Mouse (Mus musculus) 416B (cell line): ENCODE data around the gene Bckdha.

ENCODE experiments used
- DNase-seq: peaks from one replicate; pipeline ENCODE4 v3.0.0; 2011; ENCODE audit warnings: low read depth

The Bckdha gene

GRCm38 (mm10) chr7:25681341-25682231 lies 22.8 kb upstream of the Bckdha start:
- DNase-seq: peak; percentile 79

DNA sequence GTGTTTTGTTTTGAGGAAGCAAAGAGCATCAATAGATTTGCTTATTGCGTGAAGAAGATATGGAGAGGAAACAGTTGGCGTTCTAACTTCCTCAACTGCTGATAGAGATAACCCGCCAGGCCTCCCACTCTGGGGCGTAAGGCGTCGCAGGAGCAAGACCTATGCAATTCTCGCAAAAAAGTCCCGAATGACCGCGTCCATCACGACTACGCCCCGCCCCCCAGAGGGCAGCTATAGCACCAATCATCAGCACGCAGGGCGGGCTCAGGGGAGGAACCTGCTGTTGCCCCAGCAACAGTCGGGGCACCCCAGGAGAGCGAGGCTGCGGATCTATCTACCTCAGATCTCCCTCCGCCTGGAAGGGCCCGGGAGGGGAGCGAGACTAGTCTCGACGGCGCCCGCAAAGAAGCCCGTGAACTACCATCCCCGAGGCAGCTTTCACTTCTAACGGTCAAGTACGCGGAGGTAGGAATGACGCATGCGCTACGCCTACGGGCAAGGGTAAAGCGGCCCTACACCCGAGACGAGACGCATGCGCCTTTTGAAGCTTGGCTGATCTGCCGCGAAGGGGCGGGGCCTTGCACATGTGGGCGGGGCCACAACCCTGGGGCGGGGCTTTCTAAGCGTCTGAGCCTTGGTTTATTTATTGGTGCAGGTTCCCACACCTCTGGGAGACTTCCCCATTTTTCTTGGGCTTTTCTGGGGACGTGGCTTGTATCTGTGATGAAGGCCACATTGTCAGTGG lies 21.9 kb upstream of the Bckdha start, which contains the start of gene B9d2:
B9d2 (plus strand) TSS at position 267 of the 745 bp plus-strand sequence.
- DNase-seq: peak; percentile 100

- no peak for DNase-seq
These were observed 21.2 kb upstream of the Bckdha start for GRCm38 (mm10) chr7:25679971-25680370.

DNA sequence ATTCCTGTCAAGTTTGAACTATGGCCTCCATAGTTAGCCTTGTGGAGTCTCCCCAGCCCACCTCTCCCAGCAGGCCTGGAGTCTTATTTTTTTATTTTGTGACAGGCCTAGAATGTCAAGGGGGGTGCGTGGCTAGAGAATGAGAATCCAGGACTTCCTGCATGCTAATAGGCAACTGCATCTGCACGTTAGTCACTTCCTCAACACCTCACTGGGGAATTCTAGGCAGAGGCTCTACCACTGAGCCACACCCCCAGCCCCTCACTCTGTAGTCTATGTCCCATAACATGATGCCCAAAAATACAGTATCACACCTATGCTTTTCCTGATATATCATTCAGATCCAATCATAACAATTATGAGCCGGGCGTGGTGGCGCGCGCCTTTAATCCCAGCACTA lies 18.2 kb upstream of the Bckdha start:
- peak; percentile 51 for DNase-seq

GRCm38 (mm10) chr7:25676085-25676781 lies 17.5 kb upstream of the Bckdha start:
- no peak for DNase-seq

- DNase-seq: no peak
These were observed 16.6 kb upstream of the Bckdha start for GRCm38 (mm10) chr7:25675405-25675804.

DNA sequence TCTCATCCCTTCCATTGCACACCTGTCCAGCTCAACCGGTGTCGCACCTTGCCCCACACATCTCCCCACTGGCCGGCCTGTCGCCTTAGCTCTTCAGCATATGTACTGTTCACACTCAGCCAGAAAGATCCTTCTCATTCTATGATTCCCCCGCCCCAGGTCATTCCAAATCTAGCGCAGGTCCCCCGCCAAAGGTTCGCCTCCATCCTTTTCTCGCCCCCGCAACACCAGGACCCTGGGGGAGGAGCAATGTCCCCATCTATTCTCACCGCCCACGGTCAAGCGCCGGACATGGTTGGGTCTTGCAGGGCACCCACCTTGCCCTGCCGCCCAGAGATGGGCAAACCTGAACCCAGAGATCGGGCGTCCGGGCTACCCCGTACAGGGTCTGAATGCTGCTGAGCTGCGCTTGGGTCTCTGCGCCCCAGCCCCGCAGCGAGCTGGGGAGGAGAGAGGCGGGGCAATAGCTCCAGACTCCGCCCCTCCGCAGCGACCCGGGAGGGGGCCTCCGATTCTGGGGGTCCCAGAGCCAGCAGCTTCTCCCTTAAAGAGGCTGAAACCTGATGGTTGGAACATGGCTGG lies 16.0 kb upstream of the Bckdha start, which contains the start of gene Tmem91:
Tmem91 (minus strand) TSS at position 448 of the 582 bp plus-strand sequence.
- no peak for DNase-seq

GRCm38 (mm10) chr7:25674297-25674696 lies 15.5 kb upstream of the Bckdha start:
- DNase-seq: no peak

GRCm38 (mm10) chr7:25672442-25672841 lies 13.7 kb upstream of the Bckdha start:
- DNase-seq: no peak

DNA sequence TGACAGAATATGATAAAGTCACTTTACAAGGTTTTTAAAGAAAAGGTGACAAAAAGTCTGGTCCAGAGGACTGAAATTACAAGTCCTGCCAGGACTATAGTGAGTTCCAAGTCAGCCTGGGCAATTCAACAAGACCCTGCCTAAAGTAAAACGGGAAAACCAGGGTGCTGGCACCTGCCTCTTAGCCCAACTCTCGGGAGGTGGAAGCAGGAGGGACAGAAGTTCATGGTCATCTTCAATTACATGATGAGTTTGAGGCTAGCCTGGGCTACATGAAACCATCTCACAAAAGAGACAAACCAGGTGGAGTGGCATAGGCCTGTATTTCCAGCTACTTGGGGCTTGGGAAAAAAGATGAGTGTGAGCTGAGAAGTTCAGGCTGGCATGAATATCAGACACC lies 12.9 kb upstream of the Bckdha start:
- no peak for DNase-seq

GRCm38 (mm10) chr7:25670096-25670495 lies 11.3 kb upstream of the Bckdha start:
- no peak for DNase-seq

DNA sequence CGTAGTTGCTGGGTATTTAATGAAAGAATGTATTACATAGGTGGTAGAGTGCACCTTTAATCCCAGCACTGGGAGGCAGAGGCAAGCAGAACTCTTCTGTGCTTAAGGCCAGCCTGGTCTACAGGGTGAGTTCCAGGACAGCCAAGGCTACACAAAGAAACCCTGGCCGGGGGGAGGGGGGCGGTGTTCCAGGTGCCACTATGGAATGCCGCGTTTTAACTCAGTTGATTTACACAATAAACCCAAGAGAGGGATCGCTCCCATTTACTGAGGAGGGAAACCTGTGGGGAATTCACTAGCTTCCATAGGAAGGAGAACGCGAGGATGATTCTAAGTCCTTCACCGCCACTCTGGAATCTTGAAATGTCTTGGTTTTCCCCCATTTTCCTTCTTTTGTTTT lies 10.8 kb upstream of the Bckdha start:
- DNase-seq: no peak

- DNase-seq: no peak
These were observed 10.4 kb upstream of the Bckdha start for GRCm38 (mm10) chr7:25669158-25669557.

GRCm38 (mm10) chr7:25666381-25666780 lies 7.6 kb upstream of the Bckdha start:
- DNase-seq: no peak

GRCm38 (mm10) chr7:25657785-25658184 lies 996 bp downstream of the Bckdha start:
- no peak for DNase-seq

DNA sequence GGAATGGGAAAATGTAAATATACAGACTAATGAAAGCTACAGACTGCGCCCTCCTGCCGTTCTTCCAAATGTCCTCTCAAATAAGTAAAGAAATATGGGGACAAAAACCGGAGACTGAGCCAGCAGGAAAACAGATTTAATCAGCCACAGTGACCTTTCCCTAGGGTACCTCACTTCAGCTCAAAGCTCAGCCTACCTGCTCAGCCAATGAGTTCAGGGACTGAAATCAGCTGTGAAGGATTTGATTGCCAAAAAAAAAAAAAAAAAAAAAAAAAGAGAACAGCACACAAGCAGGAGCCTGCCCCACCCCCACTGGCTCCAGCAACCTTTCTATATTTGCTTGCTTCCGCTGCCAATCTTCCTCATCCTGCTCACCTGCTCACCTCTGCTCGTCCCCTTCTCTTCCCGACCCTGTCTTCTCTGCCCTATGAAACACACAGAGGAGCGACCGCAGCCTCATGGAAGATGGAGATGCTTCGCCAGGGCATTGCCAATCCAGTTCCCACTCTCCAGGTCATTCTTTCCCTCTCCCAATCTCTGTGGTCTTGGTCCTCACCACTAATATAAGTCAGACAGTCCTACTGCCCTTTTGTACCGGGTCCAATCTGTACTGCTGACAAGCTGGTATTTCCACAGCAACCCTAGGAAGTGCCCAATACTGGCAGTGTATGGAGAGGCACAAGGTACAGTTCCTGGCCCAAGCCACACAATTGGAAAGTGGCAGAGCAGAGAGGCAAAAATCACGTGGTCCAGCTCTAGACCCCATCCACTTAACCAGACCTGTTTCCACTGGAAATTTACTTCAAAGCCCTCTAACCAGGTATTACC lies 3.0 kb downstream of the Bckdha start:
- no peak for DNase-seq

GRCm38 (mm10) chr7:25652244-25652759 lies 6.5 kb downstream of the Bckdha start:
- DNase-seq: no peak

DNA sequence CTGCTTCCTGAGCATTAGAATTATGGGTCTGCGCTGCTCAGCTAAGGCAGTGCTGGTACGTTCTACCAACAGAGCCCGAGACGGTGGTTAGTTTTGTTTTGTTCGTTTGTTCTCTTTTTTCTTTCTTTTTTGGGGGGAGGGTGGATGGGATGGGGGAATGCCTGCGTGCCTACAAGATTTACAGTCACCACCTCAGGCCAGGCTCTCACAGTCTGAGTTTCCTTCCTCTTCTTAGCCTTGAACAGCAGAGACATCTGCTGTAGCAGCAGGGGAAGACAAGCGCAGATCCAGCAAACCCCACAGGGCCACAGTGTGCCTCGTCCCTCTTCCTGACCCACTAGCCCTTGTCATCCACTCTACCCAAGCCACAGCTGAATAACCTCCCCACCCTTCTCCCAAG lies 7.5 kb downstream of the Bckdha start:
- DNase-seq: peak; percentile 81

GRCm38 (mm10) chr7:25649839-25650238 lies 8.9 kb downstream of the Bckdha start:
- peak; percentile 93 for DNase-seq

DNA sequence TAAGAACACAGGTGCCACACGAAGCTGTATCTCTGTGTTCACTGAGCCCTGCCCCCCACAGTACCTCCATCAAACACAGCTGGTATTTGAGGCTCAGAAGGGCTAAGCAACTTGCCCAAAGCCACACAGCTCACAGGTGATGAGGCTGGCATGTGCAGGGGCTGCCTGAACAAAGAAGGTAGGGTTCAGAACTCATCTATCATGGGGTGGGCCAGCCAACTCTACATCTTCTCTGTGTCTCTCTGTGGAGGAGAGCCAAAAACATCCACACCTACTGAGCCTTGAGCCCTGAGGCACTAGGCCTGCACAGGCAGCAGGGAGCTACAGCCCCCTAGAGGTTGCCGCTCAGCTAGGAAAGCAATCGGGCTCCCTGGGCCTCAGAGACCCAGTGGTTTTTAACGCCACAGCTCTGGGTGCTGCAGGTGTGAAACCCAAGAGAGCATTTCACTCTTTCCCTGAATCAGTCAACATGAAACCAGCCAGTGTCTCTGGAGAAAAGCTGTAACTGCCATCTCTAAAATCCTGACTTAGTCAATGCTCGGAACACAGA lies 11.1 kb downstream of the Bckdha start:
- peak; percentile 45 for DNase-seq

DNA sequence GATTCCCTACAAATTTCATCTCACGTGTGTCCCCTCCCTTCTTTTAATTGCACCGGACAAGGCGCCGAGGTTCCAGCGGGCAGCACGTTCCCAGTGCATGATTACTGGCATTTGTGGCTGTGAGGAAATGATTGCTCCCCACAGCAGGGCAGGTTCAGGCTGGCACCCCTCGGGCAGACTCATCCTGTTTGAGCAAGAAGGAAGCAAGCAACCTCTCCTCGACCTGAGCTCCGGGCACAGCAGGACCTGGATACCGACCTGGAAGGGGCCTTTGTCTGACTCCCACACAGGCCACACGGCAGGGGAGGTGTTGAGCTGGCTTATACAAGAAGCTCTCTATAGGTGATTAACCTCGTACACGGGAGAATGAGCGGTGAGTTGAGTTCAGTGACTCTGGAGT lies 13.7 kb downstream of the Bckdha start:
- DNase-seq: no peak
